Mouse (Mus musculus): ENCODE results near the gene Olfr376. TPM values are rescaled to one million over a fixed set of nuclear protein-coding genes. Genes with fewer than 3 reads are reported as not detected.

The Olfr376 gene
- total RNA-seq, 1 experiment, result 1.6 TPM

DNA sequence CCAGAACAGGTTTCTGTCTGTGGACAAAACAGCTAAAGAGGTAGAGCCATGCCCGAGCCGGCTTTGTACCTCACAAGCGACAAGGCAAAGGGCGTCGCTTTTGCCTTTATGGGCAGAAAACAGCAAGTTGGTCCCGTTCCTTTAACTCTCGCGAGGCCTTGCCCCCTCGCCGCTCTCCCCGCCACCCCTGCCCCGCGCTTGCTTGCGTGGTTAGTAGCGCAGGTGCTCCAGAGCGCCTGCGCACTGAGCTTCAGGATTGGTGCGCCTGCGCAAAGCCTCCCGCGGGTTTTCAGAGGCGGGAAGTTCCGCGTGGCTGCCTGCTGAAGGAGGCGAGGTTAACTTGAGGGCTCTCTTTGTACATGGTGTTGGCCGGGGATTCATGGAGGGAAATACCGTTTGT lies 41.6 kb upstream of the Olfr376 start, which contains the start of the genes Aspa, Gm49340 and Spata22:
TSS of gene Aspa (minus strand) at position 155 of the 400 bp plus-strand sequence.
TSS of gene Gm49340 (plus strand) at position 300 of the 400 bp plus-strand sequence.
TSS of gene Spata22 (plus strand) at position 300 of the 400 bp plus-strand sequence.
- TF ChIP-seq CHD2 (IDR thresholded peaks at IDR 0.05; ENCODE audit: low read depth, low read length) (peak; percentile 85), HCFC1 (IDR thresholded peaks at IDR 0.05; ENCODE audit: borderline replicate concordance, insufficient read depth, low read length) (no peak), ZNF384 (IDR thresholded peaks at IDR 0.05; ENCODE audit: low read depth, low read length) (no peak), ZC3H11A (IDR thresholded peaks at IDR 0.05; ENCODE audit: borderline replicate concordance, low read depth, low read length) (no peak), MAFK (IDR thresholded peaks at IDR 0.05; ENCODE audit: insufficient read depth, low read depth, low read length) (no peak)
- Histone ChIP-seq H3K4me1 (ENCODE audit: control insufficient read depth in 2 of 2, insufficient read depth in 2 of 2, low read length in 2 of 2, poor library complexity in 1 of 2) (0 out of 4 replicates have a peak, but pooled peaks cover 0 to 2% of the 10 kb centered on the region in 2 experiments), H3K36me3 (ENCODE audit: control insufficient read depth, insufficient read depth, low read length, poor library complexity, severe bottlenecking) (no peaks in the 10 kb centered on the region), H3K9ac (ENCODE audit: insufficient read depth, low read depth, low read length, poor library complexity, severe bottlenecking) (no peak within 1 kb of the TSS), H3K27ac (ENCODE audit: insufficient read depth, low read depth, low read length, poor library complexity, severe bottlenecking) (no peak within 1 kb of the TSS), H3K4me3 (ENCODE audit: insufficient read depth in 1 of 2, low read depth in 1 of 2, low read length in 2 of 2, poor library complexity in 1 of 2, severe bottlenecking in 1 of 2) (no peak within 1 kb of the TSS; a peak in 1 of 4 replicates), H3K9me3 (ENCODE audit: control insufficient read depth, insufficient read depth, low read depth, low read length) (no peaks in the 10 kb centered on the region; the same call in 1 of the 2 replicates)
- in situ Hi-C loops (cut with MboI; ENCODE audit: low sequenced_read_pairs in 2 of 2, unreplicated experiment in 2 of 2), result no loop called here
- peak; percentile 46 for DNase-seq (ENCODE audit: low read depth, low spot score)

DNA sequence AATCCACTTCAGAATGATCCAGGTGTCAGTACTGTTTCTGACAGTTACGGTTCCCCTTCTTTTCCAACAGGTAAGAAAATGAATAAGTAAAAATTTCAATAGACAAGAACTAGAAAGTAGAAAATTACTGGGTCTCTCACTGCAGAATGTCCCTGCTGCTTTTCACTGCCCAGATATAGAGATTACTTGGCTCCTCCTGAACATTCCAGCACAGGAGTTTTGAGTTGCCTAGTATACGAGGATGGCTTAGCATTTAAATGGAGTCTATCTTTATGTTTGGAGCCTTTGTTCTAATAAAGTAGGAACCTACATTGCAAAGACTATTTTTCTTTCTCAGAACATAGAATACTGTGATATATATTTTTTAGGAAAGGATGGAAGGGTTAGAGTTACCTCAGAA lies 37.7 kb upstream of the Olfr376 start:
- in situ Hi-C loops (cut with MboI; ENCODE audit: low sequenced_read_pairs in 2 of 2, unreplicated experiment in 2 of 2), result no loop called here
- H3K4me1 ChIP-seq (ENCODE audit: control insufficient read depth in 2 of 2, insufficient read depth in 2 of 2, low read length in 2 of 2, poor library complexity in 1 of 2), result 0 out of 4 replicates have a peak, but pooled peaks cover 0 to 2% of the 10 kb centered on the region in 2 experiments
- TF ChIP-seq ZC3H11A (IDR thresholded peaks at IDR 0.05; ENCODE audit: borderline replicate concordance, low read depth, low read length) (no peak), HCFC1 (IDR thresholded peaks at IDR 0.05; ENCODE audit: borderline replicate concordance, insufficient read depth, low read length) (no peak), ZNF384 (IDR thresholded peaks at IDR 0.05; ENCODE audit: low read depth, low read length) (no peak), CHD2 (IDR thresholded peaks at IDR 0.05; ENCODE audit: low read depth, low read length) (no peak), MAFK (IDR thresholded peaks at IDR 0.05; ENCODE audit: insufficient read depth, low read depth, low read length) (no peak)

DNA sequence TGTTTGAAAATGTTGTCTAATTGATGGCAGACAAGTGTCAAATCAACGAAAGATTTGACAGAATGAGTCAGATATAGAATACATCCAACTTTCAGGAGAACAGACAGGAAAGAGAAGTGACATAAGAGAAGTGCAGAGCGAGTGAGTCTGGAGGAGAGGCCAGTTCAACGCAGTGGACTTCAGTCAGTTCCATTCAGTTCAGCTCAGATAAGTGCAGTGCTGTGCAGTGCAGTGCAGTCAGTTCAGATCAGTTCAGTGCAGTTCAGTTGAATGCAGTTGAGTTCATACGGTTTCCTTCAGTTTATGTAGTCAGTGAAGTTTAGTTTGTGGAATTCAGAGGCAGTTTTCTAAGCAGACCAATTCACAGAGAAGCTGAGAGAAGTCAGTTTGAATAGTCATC lies 34.1 kb upstream of the Olfr376 start:
- H3K4me3 ChIP-seq (ENCODE audit: insufficient read depth in 1 of 2, low read depth in 1 of 2, low read length in 2 of 2, poor library complexity in 1 of 2, severe bottlenecking in 1 of 2), result no peak overlapping the region
- no peak overlapping the region for H3K27ac ChIP-seq (ENCODE audit: insufficient read depth, low read depth, low read length, poor library complexity, severe bottlenecking)
- DNase-seq (ENCODE audit: low read depth, low spot score), result no peak
- H3K36me3 ChIP-seq (ENCODE audit: control insufficient read depth, insufficient read depth, low read length, poor library complexity, severe bottlenecking), result no peaks in the 10 kb centered on the region
- H3K4me1 ChIP-seq (ENCODE audit: control insufficient read depth in 2 of 2, insufficient read depth in 2 of 2, low read length in 2 of 2, poor library complexity in 1 of 2), result no peaks in the 10 kb centered on the region
- H3K9ac ChIP-seq (ENCODE audit: insufficient read depth, low read depth, low read length, poor library complexity, severe bottlenecking), result no peak overlapping the region
- TF ChIP-seq ZNF384 (IDR thresholded peaks at IDR 0.05; ENCODE audit: low read depth, low read length), result no peak
- TF ChIP-seq ZC3H11A (IDR thresholded peaks at IDR 0.05; ENCODE audit: borderline replicate concordance, low read depth, low read length), result no peak
- no peak for TF ChIP-seq CHD2 (IDR thresholded peaks at IDR 0.05; ENCODE audit: low read depth, low read length)
- no peak for TF ChIP-seq HCFC1 (IDR thresholded peaks at IDR 0.05; ENCODE audit: borderline replicate concordance, insufficient read depth, low read length)
- TF ChIP-seq MAFK (IDR thresholded peaks at IDR 0.05; ENCODE audit: insufficient read depth, low read depth, low read length), result no peak
- H3K9me3 ChIP-seq (ENCODE audit: control insufficient read depth, insufficient read depth, low read depth, low read length), result no peaks in the 10 kb centered on the region
- in situ Hi-C loops (cut with MboI; ENCODE audit: low sequenced_read_pairs in 2 of 2, unreplicated experiment in 2 of 2), result no loop called here

More for the DNA sequence above, 37.7 kb upstream of the Olfr376 start:
- H3K9ac ChIP-seq (ENCODE audit: insufficient read depth, low read depth, low read length, poor library complexity, severe bottlenecking), result no peak overlapping the region
- no peak overlapping the region for H3K27ac ChIP-seq (ENCODE audit: insufficient read depth, low read depth, low read length, poor library complexity, severe bottlenecking)
- DNase-seq (ENCODE audit: low read depth, low spot score), result no peak
- H3K4me3 ChIP-seq (ENCODE audit: insufficient read depth in 1 of 2, low read depth in 1 of 2, low read length in 2 of 2, poor library complexity in 1 of 2, severe bottlenecking in 1 of 2), result no peak overlapping the region
- no peaks in the 10 kb centered on the region; the same call in 1 of the 2 replicates for H3K9me3 ChIP-seq (ENCODE audit: control insufficient read depth, insufficient read depth, low read depth, low read length)
- H3K36me3 ChIP-seq (ENCODE audit: control insufficient read depth, insufficient read depth, low read length, poor library complexity, severe bottlenecking), result no peaks in the 10 kb centered on the region

DNA sequence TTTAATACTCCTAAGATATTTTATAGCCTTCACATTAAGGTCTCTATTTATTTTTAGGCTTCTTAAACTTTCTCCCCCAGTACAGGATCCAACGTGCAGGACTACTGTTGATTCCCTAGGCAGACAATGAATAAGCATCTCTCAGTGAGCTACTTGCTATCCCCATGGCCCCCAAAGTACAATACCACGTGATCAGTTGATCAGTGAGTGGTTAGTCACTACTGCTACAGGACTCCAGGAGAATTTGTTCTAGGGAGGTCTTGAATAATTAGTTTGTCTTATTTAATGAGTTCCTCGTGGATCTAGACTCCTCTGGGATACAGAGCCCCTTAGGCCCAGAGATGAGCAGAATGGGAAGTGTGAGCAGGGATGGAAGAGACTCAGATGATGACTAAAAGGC lies 20.6 kb upstream of the Olfr376 start, which contains the start of gene Olfr20:
TSS of gene Olfr20 (plus strand) at position 301 of the 400 bp plus-strand sequence.
- TF ChIP-seq ZC3H11A (IDR thresholded peaks at IDR 0.05; ENCODE audit: borderline replicate concordance, low read depth, low read length), result no peak
- in situ Hi-C loops (cut with MboI; ENCODE audit: low sequenced_read_pairs in 2 of 2, unreplicated experiment in 2 of 2), result no loop called here
- no peaks in the 10 kb centered on the region for H3K4me1 ChIP-seq (ENCODE audit: control insufficient read depth in 2 of 2, insufficient read depth in 2 of 2, low read length in 2 of 2, poor library complexity in 1 of 2)
- no peak within 1 kb of the TSS for H3K4me3 ChIP-seq (ENCODE audit: insufficient read depth in 1 of 2, low read depth in 1 of 2, low read length in 2 of 2, poor library complexity in 1 of 2, severe bottlenecking in 1 of 2)
- no peak for DNase-seq (ENCODE audit: low read depth, low spot score)
- H3K9me3 ChIP-seq (ENCODE audit: control insufficient read depth, insufficient read depth, low read depth, low read length), result no peaks in the 10 kb centered on the region
- H3K9ac ChIP-seq (ENCODE audit: insufficient read depth, low read depth, low read length, poor library complexity, severe bottlenecking), result no peak within 1 kb of the TSS
- no peak within 1 kb of the TSS for H3K27ac ChIP-seq (ENCODE audit: insufficient read depth, low read depth, low read length, poor library complexity, severe bottlenecking)
- no peaks in the 10 kb centered on the region for H3K36me3 ChIP-seq (ENCODE audit: control insufficient read depth, insufficient read depth, low read length, poor library complexity, severe bottlenecking)

DNA sequence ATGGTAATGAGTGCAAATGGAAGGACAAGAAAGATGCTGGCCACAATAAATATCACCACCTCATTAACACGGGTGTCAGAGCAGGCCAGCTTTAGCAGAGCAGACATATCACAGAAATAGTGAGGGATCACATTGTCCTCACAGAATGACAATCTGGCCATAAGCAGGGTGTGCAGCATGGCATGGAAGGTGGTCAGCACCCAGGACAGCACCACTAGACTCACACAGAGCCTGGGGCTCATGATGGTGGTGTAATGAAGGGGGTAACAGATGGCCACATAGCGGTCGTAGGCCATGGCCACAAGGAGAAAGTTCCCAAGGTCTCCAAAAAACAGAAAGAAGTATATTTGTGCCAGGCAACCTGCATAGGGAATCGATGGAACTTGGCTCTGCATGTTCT lies 24.3 kb downstream of the Olfr376 start:
- TF ChIP-seq MAFK (IDR thresholded peaks at IDR 0.05; ENCODE audit: insufficient read depth, low read depth, low read length) (no peak), ZNF384 (IDR thresholded peaks at IDR 0.05; ENCODE audit: low read depth, low read length) (no peak), HCFC1 (IDR thresholded peaks at IDR 0.05; ENCODE audit: borderline replicate concordance, insufficient read depth, low read length) (no peak), CHD2 (IDR thresholded peaks at IDR 0.05; ENCODE audit: low read depth, low read length) (no peak), ZC3H11A (IDR thresholded peaks at IDR 0.05; ENCODE audit: borderline replicate concordance, low read depth, low read length) (no peak)
- Histone ChIP-seq H3K4me3 (ENCODE audit: insufficient read depth in 1 of 2, low read depth in 1 of 2, low read length in 2 of 2, poor library complexity in 1 of 2, severe bottlenecking in 1 of 2) (no peak overlapping the region), H3K36me3 (ENCODE audit: control insufficient read depth, insufficient read depth, low read length, poor library complexity, severe bottlenecking) (no peaks in the 10 kb centered on the region), H3K27ac (ENCODE audit: insufficient read depth, low read depth, low read length, poor library complexity, severe bottlenecking) (no peak overlapping the region), H3K9me3 (ENCODE audit: control insufficient read depth, insufficient read depth, low read depth, low read length) (no peaks in the 10 kb centered on the region), H3K4me1 (ENCODE audit: control insufficient read depth in 2 of 2, insufficient read depth in 2 of 2, low read length in 2 of 2, poor library complexity in 1 of 2) (no peaks in the 10 kb centered on the region), H3K9ac (ENCODE audit: insufficient read depth, low read depth, low read length, poor library complexity, severe bottlenecking) (no peak overlapping the region)
- peak; percentile 4 for DNase-seq (ENCODE audit: low read depth, low spot score)
- in situ Hi-C loops (cut with MboI; ENCODE audit: low sequenced_read_pairs in 2 of 2, unreplicated experiment in 2 of 2), result no loop called here
